Mouse (Mus musculus) mouse trophoblast stem cell (cell line): ENCODE results near the gene Sdr9c7.

Source experiments
- in situ Hi-C, 2 experiments: fragments of 300-500 bp; cut with MseI, MboI; formaldehyde crosslinking; loops; 2 replicates in 1 of 2; 3 replicates in 1 of 2; pipeline ENCODE4 v1.15.1; 2025

The Sdr9c7 gene

DNA sequence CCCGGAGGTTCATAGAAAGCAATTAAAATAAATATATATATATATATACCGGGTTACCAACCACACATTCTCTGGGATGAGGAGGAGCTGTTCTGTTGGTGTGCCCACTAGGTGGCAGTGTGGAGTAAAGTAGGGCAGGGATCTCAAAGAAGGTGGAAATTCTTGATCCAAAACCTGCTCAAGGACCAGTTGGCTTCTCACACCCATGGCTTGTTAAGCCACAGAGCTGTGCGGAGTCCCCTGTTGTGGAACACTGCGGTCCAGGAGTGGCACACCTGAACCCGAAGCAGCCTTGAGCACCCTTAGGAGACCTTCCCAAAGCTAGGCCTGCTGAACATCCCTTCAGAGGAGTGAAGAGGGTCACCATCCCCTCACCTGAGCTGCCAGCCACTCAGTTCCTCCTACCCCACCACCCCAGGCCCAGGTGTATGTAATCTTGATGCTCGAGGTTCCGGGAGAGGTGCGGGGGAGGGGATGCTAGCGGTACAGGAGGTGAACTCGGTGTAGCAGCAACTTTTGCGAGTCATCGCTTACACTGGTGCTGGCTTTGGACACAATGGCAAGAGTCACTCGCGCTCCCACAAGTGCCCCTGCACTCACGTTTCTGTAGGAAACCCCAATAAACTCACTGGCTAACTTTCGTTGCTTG is 58.0 kb downstream of the Sdr9c7 start:
- in situ Hi-C loops: loop anchor here (10.0 kb wide), 1 partner anchor 49 kb away; the partner anchor contains the start of gene Hsd17b6 (in 2 of the 2)

DNA sequence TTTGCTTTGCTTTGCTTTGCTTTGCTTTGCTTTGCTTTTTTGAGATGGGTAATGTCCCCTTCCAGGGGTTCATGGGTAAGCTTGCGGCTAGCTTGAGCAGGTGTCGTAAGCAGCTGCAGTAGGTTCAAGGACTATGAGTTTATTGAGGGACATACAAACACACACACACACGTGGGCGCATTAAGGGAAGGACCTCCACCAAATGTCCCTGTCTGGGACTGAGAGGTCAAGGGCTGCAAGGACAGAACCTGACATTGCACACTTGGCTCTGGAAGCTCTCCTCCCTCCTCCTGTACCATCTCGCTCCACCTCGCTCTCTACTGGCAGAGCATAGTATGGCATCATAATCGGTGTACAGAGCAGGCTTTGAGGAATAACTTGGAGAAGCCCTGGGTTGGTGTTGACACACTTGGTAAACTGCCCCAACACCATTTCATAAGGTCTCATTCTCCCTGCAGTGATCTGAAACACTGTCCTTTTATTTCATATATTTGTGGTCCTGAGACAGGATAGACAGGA is 60.9 kb downstream of the Sdr9c7 start:
- in situ Hi-C loops: loop anchor here (10.0 kb wide), 1 partner anchor 46 kb away; the partner anchor contains the start of gene Hsd17b6 (in 2 of the 2)
